Mouse (Mus musculus): Measurements from ENCODE around the gene Tas2r143.

- no peak for TF ChIP-seq CTCF (IDR thresholded peaks at IDR 0.05; ENCODE audit: borderline replicate concordance, extremely low read depth, insufficient read depth, insufficient read length)
- TF ChIP-seq POLR2A (IDR thresholded peaks at IDR 0.05; ENCODE audit: borderline replicate concordance, extremely low read depth, insufficient read depth, insufficient read length, poor library complexity, severe bottlenecking) = no peak
Observed at GRCm38 (mm10) chr6:42372421-42372815, 27.6 kb upstream of the Tas2r143 start.

Measured in brain, embryonic 14.5 days (tissue).